Mouse (Mus musculus): ENCODE data around the gene Mtrex. TPM values are rescaled to one million over a fixed set of nuclear protein-coding genes. Genes with fewer than 3 reads are reported as not detected.

The Mtrex gene
- polyA plus RNA-seq, 1 experiment from 2014 or later, result 67.8 TPM

DNA sequence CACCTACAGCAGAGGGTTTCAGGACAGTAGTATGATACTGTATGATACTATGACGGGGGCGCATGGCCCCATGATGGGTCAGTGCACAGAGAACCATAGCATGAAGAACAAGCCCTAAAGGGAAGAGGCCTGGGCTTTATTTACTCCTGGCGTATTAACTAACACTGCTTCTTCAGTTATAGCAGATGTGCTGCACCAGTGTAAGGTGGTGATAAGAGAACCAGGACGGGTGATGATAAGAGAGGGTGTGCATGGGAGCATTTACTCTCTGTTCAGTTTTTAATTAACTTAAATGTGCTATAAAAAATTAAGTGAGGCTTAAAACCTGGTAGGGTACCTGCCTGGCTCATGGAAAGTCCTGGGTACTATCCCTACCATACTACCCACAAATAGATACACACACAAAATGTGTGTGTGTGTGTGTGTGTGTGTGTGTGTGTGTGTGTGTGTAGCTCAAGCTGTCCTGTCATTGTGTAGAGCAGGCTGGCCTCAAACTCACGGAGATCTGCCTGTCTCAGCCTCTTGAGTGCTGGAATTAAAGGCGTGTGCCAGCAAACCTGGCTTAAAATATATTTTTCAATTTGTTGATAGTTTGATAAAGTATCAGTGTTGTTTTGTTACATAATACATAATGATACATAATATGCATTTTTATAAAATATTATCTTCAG lies 88.5 kb downstream of the Mtrex start:
- H3K9ac ChIP-seq, result no peak overlapping the region
- peaks cover 12% of the 10 kb centered on the region for H3K4me1 ChIP-seq (replicated peaks)
- H3K27me3 ChIP-seq, result no peaks in the 10 kb centered on the region
- H3K9me3 ChIP-seq, result no peaks in the 10 kb centered on the region; the same call in 1 of the 2 replicates
- ATAC-seq (ENCODE audit: low read depth), result no peak
- WGBS, result 94% methylated on average over 6 of the region's 6 CpGs
- no peak overlapping the region for H3K4me3 ChIP-seq
- no peak overlapping the region for H3K4me2 ChIP-seq
- 0 out of 2 replicates have a peak, but pooled peaks cover 3% of the 10 kb centered on the region for H3K36me3 ChIP-seq
- no peak overlapping the region for H3K27ac ChIP-seq (replicated peaks)

- Histone ChIP-seq H3K4me2 (no peak overlapping the region), H3K9ac (no peak overlapping the region), H3K4me3 (no peak overlapping the region), H3K27ac (replicated peaks) (no peak overlapping the region), H3K4me1 (replicated peaks) (peaks cover 22% of the 10 kb centered on the region), H3K9me3 (no peaks in the 10 kb centered on the region; the same call in 1 of the 2 replicates), H3K27me3 (no peaks in the 10 kb centered on the region), H3K36me3 (no peaks in the 10 kb centered on the region)
- no peak for ATAC-seq (ENCODE audit: low read depth)
- 83% methylated on average over 9 of the region's 9 CpGs for WGBS
Observed at GRCm38 (mm10) chr13:112837621-112838155, 89.5 kb downstream of the Mtrex start.

GRCm38 (mm10) chr13:112836951-112837350 lies 90.2 kb downstream of the Mtrex start:
- Histone ChIP-seq H3K36me3 (no peaks in the 10 kb centered on the region), H3K4me3 (no peak overlapping the region), H3K9me3 (no peaks in the 10 kb centered on the region), H3K4me2 (no peak overlapping the region), H3K27ac (replicated peaks) (no peak overlapping the region), H3K9ac (no peak overlapping the region), H3K27me3 (no peaks in the 10 kb centered on the region), H3K4me1 (replicated peaks) (peaks cover 25% of the 10 kb centered on the region)
- no peak for ATAC-seq (ENCODE audit: low read depth)
- 80% methylated on average over 2 of the region's 2 CpGs for WGBS

DNA sequence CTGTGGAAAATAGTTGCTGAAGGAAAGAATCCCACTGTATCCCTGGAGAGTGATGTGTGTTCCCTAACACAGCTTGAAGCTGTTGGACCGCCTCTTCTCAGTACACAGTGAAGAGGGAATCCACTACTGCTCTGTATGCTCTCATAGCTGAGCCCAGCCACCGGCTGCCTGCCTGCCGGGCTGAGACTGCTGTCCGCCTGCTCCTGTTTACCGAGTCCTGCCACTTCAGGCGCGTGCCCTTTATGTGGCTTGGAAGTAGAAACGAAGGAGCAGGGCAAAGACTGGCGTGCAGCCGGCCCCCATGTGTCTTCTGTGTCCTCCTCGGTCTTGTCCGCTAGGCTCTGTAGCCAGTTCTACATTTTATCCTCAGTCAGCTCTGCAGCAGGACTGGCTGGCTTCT lies 92.1 kb downstream of the Mtrex start:
- Histone ChIP-seq H3K27me3 (no peaks in the 10 kb centered on the region), H3K27ac (replicated peaks) (no peak overlapping the region; the same call in 1 of the 2 replicates), H3K9me3 (no peaks in the 10 kb centered on the region), H3K4me2 (0 out of 2 replicates have a peak overlapping the region, but pooled peaks have one; percentile 21), H3K9ac (no peak overlapping the region), H3K4me1 (replicated peaks) (peaks cover 25% of the 10 kb centered on the region), H3K4me3 (no peak overlapping the region), H3K36me3 (no peaks in the 10 kb centered on the region)
- 42% methylated on average over 12 of the region's 12 CpGs for WGBS
- ATAC-seq (ENCODE audit: low read depth), result 0 out of 2 replicates have a peak, but pooled peaks have one; percentile 60

- Histone ChIP-seq H3K4me1 (replicated peaks) (peaks cover 25% of the 10 kb centered on the region), H3K27ac (replicated peaks) (no peak overlapping the region), H3K9ac (no peak overlapping the region), H3K36me3 (no peaks in the 10 kb centered on the region), H3K4me3 (no peak overlapping the region), H3K27me3 (no peaks in the 10 kb centered on the region), H3K9me3 (no peaks in the 10 kb centered on the region), H3K4me2 (no peak overlapping the region)
- 72% methylated on average over 3 of the region's 3 CpGs for WGBS
- no peak for ATAC-seq (ENCODE audit: low read depth)
Observed at GRCm38 (mm10) chr13:112833895-112834263, 93.3 kb downstream of the Mtrex start.

DNA sequence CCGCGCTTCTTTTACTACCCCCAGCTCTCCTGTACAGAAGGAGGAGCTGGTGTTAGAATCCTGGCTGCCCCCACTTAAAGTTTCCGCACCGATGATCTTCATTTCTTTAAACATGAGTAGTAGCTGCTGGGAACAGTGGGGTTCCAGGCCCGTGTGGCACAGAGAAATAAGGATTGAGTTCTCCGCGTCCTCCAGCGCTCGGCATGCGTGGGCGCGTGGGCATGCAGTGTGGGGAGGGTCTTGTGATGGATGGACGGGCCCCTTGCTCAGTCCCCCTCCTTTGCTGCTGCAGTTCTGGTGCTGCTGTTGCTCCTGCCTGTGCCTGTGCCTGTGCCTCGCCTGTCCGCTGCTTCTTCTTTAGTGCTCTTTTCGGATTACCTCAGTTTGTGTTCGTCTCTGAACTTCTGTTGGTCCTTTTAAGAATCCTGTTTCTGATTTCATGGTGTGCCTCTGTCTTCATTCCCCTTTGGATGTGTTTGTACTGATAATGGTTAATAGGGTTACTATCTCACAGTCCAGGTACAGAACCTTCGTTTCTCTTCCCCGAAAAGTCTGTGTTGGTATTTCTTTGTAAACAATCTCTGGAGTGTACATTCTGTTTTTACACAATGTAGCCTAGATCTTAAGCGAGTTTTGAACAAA lies 93.8 kb downstream of the Mtrex start:
- Histone ChIP-seq H3K4me2 (0 out of 2 replicates have a peak overlapping the region, but pooled peaks have one; percentile 5), H3K9ac (no peak overlapping the region), H3K27ac (replicated peaks) (no peak overlapping the region), H3K4me3 (no peak overlapping the region), H3K27me3 (no peaks in the 10 kb centered on the region), H3K9me3 (no peaks in the 10 kb centered on the region), H3K36me3 (no peaks in the 10 kb centered on the region), H3K4me1 (replicated peaks) (peaks cover 25% of the 10 kb centered on the region)
- WGBS, result 60% methylated on average over 20 of the region's 20 CpGs
- peak; percentile 60; the same call in 1 of the 2 replicates for ATAC-seq (ENCODE audit: low read depth)

DNA sequence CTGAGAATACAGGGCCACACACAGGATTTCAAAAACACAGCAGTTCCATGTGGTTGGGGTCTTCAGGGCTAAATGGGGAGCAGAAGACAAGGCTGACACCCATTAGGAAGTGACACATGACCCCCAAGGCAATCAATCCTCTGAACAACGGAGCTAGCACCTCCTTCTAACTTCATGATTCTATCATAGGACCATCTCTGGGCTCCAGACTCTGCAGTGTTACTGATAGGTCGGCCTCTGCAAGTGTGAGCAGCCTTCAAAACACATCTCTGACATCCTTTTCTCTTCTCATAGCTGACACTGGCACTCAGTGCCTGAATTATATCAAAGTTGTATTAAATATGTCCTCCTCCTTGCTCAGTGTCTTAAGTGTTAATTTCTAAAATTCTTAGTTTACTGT lies 94.6 kb downstream of the Mtrex start:
- H3K9ac ChIP-seq, result no peak overlapping the region
- H3K9me3 ChIP-seq, result no peaks in the 10 kb centered on the region
- H3K4me2 ChIP-seq, result no peak overlapping the region
- WGBS, result 39% methylated on average over 2 of the region's 2 CpGs
- no peak overlapping the region for H3K27ac ChIP-seq (replicated peaks)
- H3K27me3 ChIP-seq, result no peaks in the 10 kb centered on the region
- no peaks in the 10 kb centered on the region for H3K36me3 ChIP-seq
- peaks cover 25% of the 10 kb centered on the region for H3K4me1 ChIP-seq (replicated peaks)
- H3K4me3 ChIP-seq, result no peak overlapping the region
- no peak for ATAC-seq (ENCODE audit: low read depth)

- H3K36me3 ChIP-seq, result no peaks in the 10 kb centered on the region
- no peak overlapping the region for H3K9ac ChIP-seq
- H3K4me3 ChIP-seq, result no peak overlapping the region
- no peaks in the 10 kb centered on the region for H3K27me3 ChIP-seq
- H3K9me3 ChIP-seq, result no peaks in the 10 kb centered on the region
- no peak for ATAC-seq (ENCODE audit: low read depth)
- WGBS, result 94% methylated on average over 2 of the region's 2 CpGs
- no peak overlapping the region for H3K27ac ChIP-seq (replicated peaks)
- H3K4me1 ChIP-seq (replicated peaks), result peaks cover 18% of the 10 kb centered on the region
- no peak overlapping the region for H3K4me2 ChIP-seq
Observed at GRCm38 (mm10) chr13:112829619-112830018, 97.6 kb downstream of the Mtrex start.

- 72% methylated on average over 6 of the region's 6 CpGs for WGBS
- no peak overlapping the region for H3K9ac ChIP-seq
- H3K36me3 ChIP-seq, result no peaks in the 10 kb centered on the region
- H3K27ac ChIP-seq (replicated peaks), result no peak overlapping the region
- ATAC-seq (ENCODE audit: low read depth), result no peak
- H3K27me3 ChIP-seq, result no peaks in the 10 kb centered on the region
- H3K9me3 ChIP-seq, result no peaks in the 10 kb centered on the region
- no peaks in the 10 kb centered on the region for H3K4me1 ChIP-seq (replicated peaks)
- no peak overlapping the region for H3K4me3 ChIP-seq
- H3K4me2 ChIP-seq, result no peak overlapping the region
Observed at GRCm38 (mm10) chr13:112825479-112825878, 101.7 kb downstream of the Mtrex start.

DNA sequence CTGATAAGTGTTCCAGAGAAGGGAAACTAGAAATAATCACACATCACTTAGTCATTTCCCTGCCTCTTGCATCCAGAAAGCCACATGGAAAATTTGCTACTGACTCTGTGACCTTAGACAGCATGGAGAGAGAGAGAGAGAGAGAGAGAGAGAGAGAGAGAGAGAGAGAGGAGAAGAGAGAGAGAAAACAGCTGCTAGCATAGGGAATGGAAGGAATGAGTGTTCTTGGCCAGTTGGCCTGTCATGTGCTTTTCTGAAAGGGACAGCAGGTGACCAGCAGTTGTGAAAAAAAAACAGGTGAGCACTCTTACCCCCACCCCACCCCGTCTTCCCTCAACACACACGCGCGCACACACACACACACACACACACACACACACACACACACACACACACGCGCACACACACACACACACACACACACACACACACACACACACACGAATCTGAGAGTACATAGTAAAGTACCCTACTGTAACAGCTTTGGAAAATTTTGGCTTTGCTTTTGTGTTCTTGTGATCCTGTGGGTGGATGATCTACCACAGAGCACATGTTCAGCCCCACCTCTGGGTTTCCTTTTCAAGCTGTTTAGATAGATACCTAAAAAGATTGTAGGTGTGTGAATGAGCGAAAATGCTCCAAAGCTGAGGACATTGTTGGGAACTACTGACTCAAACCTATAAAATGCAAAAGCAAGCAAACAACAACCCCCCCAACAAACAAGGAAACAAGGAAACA lies 103.1 kb downstream of the Mtrex start:
- 94% methylated on average over 5 of the region's 8 CpGs for WGBS
- Histone ChIP-seq H3K4me2 (no peak overlapping the region), H3K9me3 (no peaks in the 10 kb centered on the region), H3K4me1 (replicated peaks) (no peaks in the 10 kb centered on the region), H3K27me3 (no peaks in the 10 kb centered on the region), H3K27ac (replicated peaks) (no peak overlapping the region), H3K4me3 (no peak overlapping the region), H3K36me3 (no peaks in the 10 kb centered on the region), H3K9ac (no peak overlapping the region)
- no peak for ATAC-seq (ENCODE audit: low read depth)

- 92% methylated on average over 6 of the region's 6 CpGs for WGBS
- no peaks in the 10 kb centered on the region for H3K4me1 ChIP-seq (replicated peaks)
- no peak overlapping the region for H3K27ac ChIP-seq (replicated peaks)
- no peaks in the 10 kb centered on the region for H3K9me3 ChIP-seq
- no peaks in the 10 kb centered on the region for H3K36me3 ChIP-seq
- ATAC-seq (ENCODE audit: low read depth), result no peak
- H3K4me2 ChIP-seq, result no peak overlapping the region
- no peaks in the 10 kb centered on the region for H3K27me3 ChIP-seq
- no peak overlapping the region for H3K4me3 ChIP-seq
- H3K9ac ChIP-seq, result no peak overlapping the region
Observed at GRCm38 (mm10) chr13:112823236-112823910, 103.8 kb downstream of the Mtrex start.
